Mouse (Mus musculus): ENCODE data around the gene Ndufa4l2. TPM values are rescaled to one million over a fixed set of nuclear protein-coding genes. Genes with fewer than 3 reads are reported as not detected.

Gene Ndufa4l2
- polyA plus RNA-seq, 1 experiment from 2014 or later = 15.5 TPM

DNA sequence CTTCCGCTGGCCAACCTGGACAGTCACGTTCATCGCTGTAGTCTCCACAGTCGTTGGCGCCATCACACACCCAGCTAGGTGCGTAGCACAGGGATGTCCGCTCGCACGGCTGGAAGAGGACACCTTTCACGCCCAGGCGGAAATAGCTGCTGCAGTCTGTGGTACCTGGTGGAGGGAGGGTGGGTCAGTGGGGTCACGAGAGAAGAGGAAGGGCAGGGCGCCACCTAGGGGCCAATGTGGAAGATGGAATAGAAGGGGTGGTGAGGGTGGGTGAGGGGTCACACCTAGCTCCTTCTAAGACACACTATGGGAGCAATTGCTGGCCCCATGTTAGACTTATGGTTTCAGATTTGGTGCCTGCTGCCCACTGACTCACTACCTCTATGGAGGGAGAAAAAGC lies 42.6 kb downstream of the Ndufa4l2 start:
- Histone ChIP-seq H3K36me3 (peaks cover 100% of the 10 kb centered on the region), H3K27me3 (no peaks in the 10 kb centered on the region), H3K4me3 (no peak overlapping the region), H3K9ac (no peak overlapping the region), H3K4me1 (replicated peaks) (no peaks in the 10 kb centered on the region), H3K27ac (no peak overlapping the region), H3K4me2 (no peak overlapping the region), H3K9me3 (no peaks in the 10 kb centered on the region)
- WGBS = 93% methylated on average over 13 of the region's 13 CpGs
- no peak for ATAC-seq (ENCODE audit: low FRiP score)

DNA sequence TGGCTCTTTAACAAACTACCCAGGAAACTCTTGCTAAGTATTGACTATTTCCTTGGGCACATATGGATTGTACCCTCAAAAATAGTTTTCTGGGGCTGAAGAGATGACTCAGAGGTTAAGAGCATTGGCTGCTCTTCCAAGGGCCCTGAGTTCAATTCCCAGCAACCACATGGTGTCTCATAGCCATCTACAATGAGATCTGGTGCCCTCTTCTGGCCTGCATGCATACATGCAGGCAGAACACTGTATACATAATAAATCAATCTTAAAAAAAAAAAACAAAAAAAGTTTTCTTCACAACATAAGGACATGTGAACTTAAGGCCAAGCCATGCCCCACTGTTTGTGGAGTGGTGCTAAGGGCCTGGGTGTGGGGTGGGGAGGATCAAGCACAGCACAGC lies 46.4 kb downstream of the Ndufa4l2 start:
- Histone ChIP-seq H3K4me3 (no peak overlapping the region), H3K9ac (no peak overlapping the region), H3K9me3 (no peaks in the 10 kb centered on the region), H3K4me1 (replicated peaks) (0 out of 2 replicates have a peak, but pooled peaks cover 3% of the 10 kb centered on the region), H3K27ac (no peak overlapping the region), H3K27me3 (no peaks in the 10 kb centered on the region), H3K4me2 (no peak overlapping the region), H3K36me3 (peaks cover 96% of the 10 kb centered on the region)
- ATAC-seq (ENCODE audit: low FRiP score) = no peak

DNA sequence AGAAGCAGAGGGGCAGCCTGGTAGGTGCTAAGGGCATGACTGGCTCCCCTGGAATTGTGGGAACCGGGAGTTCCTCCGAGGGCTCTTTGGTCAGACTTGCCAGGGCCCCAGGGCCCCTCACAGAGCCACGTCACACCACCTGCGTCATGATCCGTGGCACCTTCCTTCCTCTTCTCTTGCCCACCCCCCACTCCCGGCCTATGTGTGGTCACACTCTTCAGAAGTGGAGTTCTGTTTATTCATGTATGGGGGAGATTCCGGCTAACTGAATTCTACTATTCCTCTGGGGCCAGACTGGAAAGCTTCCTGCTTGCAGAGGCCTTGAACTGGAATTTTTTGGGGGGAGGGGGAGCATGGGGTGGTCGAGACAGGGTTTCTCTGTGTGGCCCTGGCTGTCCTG lies 49.1 kb downstream of the Ndufa4l2 start:
- 0 out of 2 replicates have a peak overlapping the region, but pooled peaks have one; percentile 6 for H3K27ac ChIP-seq
- no peak overlapping the region for H3K4me3 ChIP-seq
- no peaks in the 10 kb centered on the region for H3K27me3 ChIP-seq
- 0 out of 2 replicates have a peak, but pooled peaks cover 3% of the 10 kb centered on the region for H3K4me1 ChIP-seq (replicated peaks)
- peaks cover 92% of the 10 kb centered on the region for H3K36me3 ChIP-seq
- H3K4me2 ChIP-seq = no peak overlapping the region
- WGBS = 80% methylated on average over 8 of the region's 8 CpGs
- no peak overlapping the region for H3K9ac ChIP-seq
- no peak for ATAC-seq (ENCODE audit: low FRiP score)
- no peaks in the 10 kb centered on the region for H3K9me3 ChIP-seq

DNA sequence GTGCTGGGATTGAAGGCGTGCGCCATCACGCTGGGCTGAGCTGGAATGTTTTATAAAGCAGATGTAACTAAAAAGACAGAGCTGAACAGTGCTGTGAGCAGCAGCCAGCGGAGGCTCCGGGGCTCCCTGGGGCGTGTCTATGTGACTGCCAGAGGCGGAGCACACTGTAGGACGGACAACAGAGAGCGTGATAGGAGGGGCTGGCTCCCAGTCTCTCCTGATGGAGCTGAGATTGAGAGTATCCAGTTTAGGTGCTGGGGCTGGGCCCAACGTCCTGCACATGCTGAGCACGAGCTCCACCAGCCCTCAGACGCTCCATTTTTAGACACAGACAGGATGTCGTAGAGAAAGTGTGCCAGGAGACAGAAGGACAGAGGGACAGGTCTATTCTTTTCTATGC lies 49.5 kb downstream of the Ndufa4l2 start:
- Histone ChIP-seq H3K36me3 (peaks cover 92% of the 10 kb centered on the region), H3K4me2 (no peak overlapping the region), H3K4me3 (no peak overlapping the region), H3K9me3 (no peaks in the 10 kb centered on the region), H3K27ac (no peak overlapping the region), H3K9ac (no peak overlapping the region), H3K27me3 (no peaks in the 10 kb centered on the region), H3K4me1 (replicated peaks) (0 out of 2 replicates have a peak, but pooled peaks cover 3% of the 10 kb centered on the region)
- 53% methylated on average over 13 of the region's 13 CpGs for WGBS
- ATAC-seq (ENCODE audit: low FRiP score) = no peak

Other genes with a start within 250 kb of the Ndufa4l2 start
- 308 and 330 TPM in 2 replicates for gene Dctn2, start 248.6 kb upstream of the Ndufa4l2 start, polyA plus RNA-seq (2015; fragmentation: Nextera tagmentation; extraction: Ambion mirVana)
- 12.1 and 16.5 TPM in 2 replicates for gene Mbd6, start 225.9 kb upstream of the Ndufa4l2 start, polyA plus RNA-seq (2015; fragmentation: Nextera tagmentation; extraction: Ambion mirVana)
- gene Mars, start 203.2 kb upstream of the Ndufa4l2 start, polyA plus RNA-seq (2015; fragmentation: Nextera tagmentation; extraction: Ambion mirVana) = 116 and 119 TPM in 2 replicates
- gene Arhgap9, start 193.0 kb upstream of the Ndufa4l2 start, polyA plus RNA-seq (2015; fragmentation: Nextera tagmentation; extraction: Ambion mirVana) = 1.0 and 1.1 TPM in 2 replicates
- gene Gli1, start 173.0 kb upstream of the Ndufa4l2 start, polyA plus RNA-seq (2015; fragmentation: Nextera tagmentation; extraction: Ambion mirVana) = 1.6 and 1.8 TPM in 2 replicates
- not detected in 2 replicates for gene Inhbe, start 160.6 kb upstream of the Ndufa4l2 start, polyA plus RNA-seq (2015; fragmentation: Nextera tagmentation; extraction: Ambion mirVana)
- 0.09 TPM in 1 of 2 replicates, not detected in the other for gene Inhbc, start 144.5 kb upstream of the Ndufa4l2 start, polyA plus RNA-seq (2015; fragmentation: Nextera tagmentation; extraction: Ambion mirVana)
- gene R3hdm2, start 134.6 kb upstream of the Ndufa4l2 start, polyA plus RNA-seq (2015; fragmentation: Nextera tagmentation; extraction: Ambion mirVana) = 36.4 and 39.9 TPM in 2 replicates
- 2.5 TPM in 2 replicates for gene Stac3, start 13.3 kb upstream of the Ndufa4l2 start, polyA plus RNA-seq (2015; fragmentation: Nextera tagmentation; extraction: Ambion mirVana)
- gene Shmt2, start 7.5 kb downstream of the Ndufa4l2 start, polyA plus RNA-seq (2015; fragmentation: Nextera tagmentation; extraction: Ambion mirVana) = 52.7 and 57.5 TPM in 2 replicates
- gene Nxph4, start 19.6 kb downstream of the Ndufa4l2 start, polyA plus RNA-seq (2015; fragmentation: Nextera tagmentation; extraction: Ambion mirVana) = 139 and 176 TPM in 2 replicates
- gene Lrp1, start 106.2 kb downstream of the Ndufa4l2 start, polyA plus RNA-seq (2015; fragmentation: Nextera tagmentation; extraction: Ambion mirVana) = 101 and 108 TPM in 2 replicates
- 4.9 and 5.0 TPM in 2 replicates for gene Stat6, start 128.0 kb downstream of the Ndufa4l2 start, polyA plus RNA-seq (2015; fragmentation: Nextera tagmentation; extraction: Ambion mirVana)
- 3.9 and 4.0 TPM in 2 replicates for gene Nemp1, start 151.9 kb downstream of the Ndufa4l2 start, polyA plus RNA-seq (2015; fragmentation: Nextera tagmentation; extraction: Ambion mirVana)
- gene Nab2, start 153.6 kb downstream of the Ndufa4l2 start, polyA plus RNA-seq (2015; fragmentation: Nextera tagmentation; extraction: Ambion mirVana) = 2.3 and 3.3 TPM in 2 replicates
- 0.43 and 0.74 TPM in 2 replicates for gene Myo1a, start 190.2 kb downstream of the Ndufa4l2 start, polyA plus RNA-seq (2015; fragmentation: Nextera tagmentation; extraction: Ambion mirVana)
- not detected in 2 replicates for gene Tac2, start 209.5 kb downstream of the Ndufa4l2 start, polyA plus RNA-seq (2015; fragmentation: Nextera tagmentation; extraction: Ambion mirVana)
- 3.7 and 3.8 TPM in 2 replicates for gene Zbtb39, start 224.6 kb downstream of the Ndufa4l2 start, polyA plus RNA-seq (2015; fragmentation: Nextera tagmentation; extraction: Ambion mirVana)
- 0.81 and 0.83 TPM in 2 replicates for gene Gpr182, start 236.8 kb downstream of the Ndufa4l2 start, polyA plus RNA-seq (2015; fragmentation: Nextera tagmentation; extraction: Ambion mirVana)
- not detected in 2 replicates for gene Rdh1, start 244.8 kb downstream of the Ndufa4l2 start, polyA plus RNA-seq (2015; fragmentation: Nextera tagmentation; extraction: Ambion mirVana)
- not detected in 2 replicates for gene Rdh16f1, start 244.8 kb downstream of the Ndufa4l2 start, polyA plus RNA-seq (2015; fragmentation: Nextera tagmentation; extraction: Ambion mirVana)

All from hindbrain, embryonic 13.5 days (tissue).